Mouse (Mus musculus): ENCODE data around the gene Nkap. TPM values are rescaled to one million over a fixed set of nuclear protein-coding genes. Genes with fewer than 3 reads are reported as not detected.
"Not testable (repeated sequence)": the region's sequence is repeated elsewhere in the genome, so short reads cannot be mapped to it uniquely, and the experiment has no call there.

The Nkap gene
- polyA plus RNA-seq, 1 experiment from 2014 or later = 19.1 TPM

DNA sequence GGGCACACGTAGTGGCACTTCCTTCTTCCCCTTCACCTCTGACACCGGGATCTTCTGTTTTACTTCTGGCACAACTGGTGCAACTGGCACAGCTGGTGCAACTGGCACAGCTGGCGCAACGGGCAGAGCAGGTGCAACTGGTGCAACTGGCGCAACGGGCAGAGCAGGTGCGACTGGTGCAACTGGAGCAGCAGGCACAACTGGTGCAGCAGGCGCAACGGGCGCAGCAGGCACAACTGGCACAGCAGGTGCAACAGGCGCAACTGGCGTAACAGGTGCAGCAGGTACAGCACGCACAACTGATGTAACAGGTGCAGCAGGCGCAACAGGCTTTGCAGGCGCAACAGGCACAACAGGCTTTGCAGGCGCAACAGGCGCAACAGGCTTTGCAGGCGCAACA lies 36.5 kb downstream of the Nkap start:
- Histone ChIP-seq H3K27me3 (no peaks in the 10 kb centered on the region), H3K36me3 (no peaks in the 10 kb centered on the region), H3K4me2 (replicated peaks) (no peak overlapping the region), H3K9ac (replicated peaks) (no peak overlapping the region), H3K9me3 (no peaks in the 10 kb centered on the region), H3K27ac (replicated peaks) (no peak overlapping the region), H3K4me3 (no peak overlapping the region), H3K4me1 (no peaks in the 10 kb centered on the region)
- no peak for ATAC-seq (replicated peaks)
- 83% methylated on average over 18 of the region's 18 CpGs for WGBS

- Histone ChIP-seq H3K27me3 (no peaks in the 10 kb centered on the region), H3K4me2 (replicated peaks) (no peak overlapping the region), H3K4me1 (no peaks in the 10 kb centered on the region), H3K9me3 (no peaks in the 10 kb centered on the region), H3K36me3 (no peaks in the 10 kb centered on the region), H3K9ac (replicated peaks) (no peak overlapping the region), H3K4me3 (no peak overlapping the region), H3K27ac (replicated peaks) (no peak overlapping the region)
- 40% methylated on average over 3 of the region's 3 CpGs for WGBS
- ATAC-seq (replicated peaks) = no peak
Observed at GRCm38 (mm10) chrX:37167085-37167484, 40.5 kb downstream of the Nkap start.

GRCm38 (mm10) chrX:37168742-37169141 lies 42.1 kb downstream of the Nkap start, which contains the start of gene Akap14:
TSS of gene Akap14 (minus strand) at chrX:37168842.
- H3K4me3 ChIP-seq = no peak within 1 kb of the TSS
- H3K36me3 ChIP-seq = no peaks in the 10 kb centered on the region
- 38% methylated on average over 5 of the region's 5 CpGs for WGBS
- H3K27ac ChIP-seq (replicated peaks) = no peak within 1 kb of the TSS
- H3K9ac ChIP-seq (replicated peaks) = no peak within 1 kb of the TSS
- no peaks in the 10 kb centered on the region for H3K4me1 ChIP-seq
- H3K27me3 ChIP-seq = no peaks in the 10 kb centered on the region
- H3K4me2 ChIP-seq (replicated peaks) = no peak within 1 kb of the TSS
- no peaks in the 10 kb centered on the region for H3K9me3 ChIP-seq
- no peak for ATAC-seq (replicated peaks)

DNA sequence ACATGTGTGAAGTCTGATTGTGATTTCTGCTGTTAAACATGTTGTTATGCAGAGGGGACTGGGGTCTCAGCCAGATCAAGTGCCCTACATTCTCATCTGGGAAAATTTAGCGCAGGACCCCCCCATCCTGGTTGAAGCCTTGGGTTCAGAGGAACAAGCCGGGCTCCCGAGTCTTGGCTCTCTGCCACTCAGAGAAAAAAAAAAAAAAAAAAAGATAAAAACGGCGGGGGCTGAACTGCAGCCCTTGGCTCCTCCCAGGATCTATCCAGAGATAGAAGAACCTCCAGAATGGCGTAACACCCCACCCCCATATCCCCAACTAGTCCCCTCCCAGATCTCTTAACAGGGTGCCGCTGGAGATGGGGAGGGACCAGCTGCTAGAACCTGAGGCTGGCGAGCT lies 57.8 kb downstream of the Nkap start:
- H3K4me1 ChIP-seq; H3K9me3 ChIP-seq; ATAC-seq (replicated peaks); H3K27ac ChIP-seq (replicated peaks); H3K4me2 ChIP-seq (replicated peaks); H3K4me3 ChIP-seq; H3K27me3 ChIP-seq; H3K36me3 ChIP-seq; H3K9ac ChIP-seq (replicated peaks): not testable (repeated sequence)
- 64% methylated on average over 8 of the region's 8 CpGs for WGBS

DNA sequence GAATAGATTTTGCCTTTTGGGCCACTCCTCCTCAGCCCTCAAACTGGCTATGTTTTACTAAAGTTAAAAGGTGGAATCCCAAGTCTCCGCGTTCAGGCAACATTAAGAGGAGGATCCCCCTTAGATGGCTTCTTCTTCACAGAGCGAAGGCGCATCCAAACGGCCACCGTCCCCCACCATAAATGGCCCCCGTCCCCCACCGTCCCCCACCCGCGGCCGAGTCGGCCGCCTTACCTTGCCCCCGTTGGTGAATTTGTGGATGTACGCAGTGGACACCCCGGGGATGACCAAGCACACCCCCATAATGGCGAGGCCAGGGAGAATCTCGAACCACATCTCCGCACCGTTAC lies 64.1 kb downstream of the Nkap start:
- Histone ChIP-seq H3K4me3 (peak overlapping the region; percentile 54), H3K9me3 (no peaks in the 10 kb centered on the region), H3K9ac (replicated peaks) (peak overlapping the region; percentile 48), H3K4me1 (0 out of 2 replicates have a peak, but pooled peaks cover 9% of the 10 kb centered on the region), H3K4me2 (replicated peaks) (peak overlapping the region; percentile 51), H3K36me3 (no peaks in the 10 kb centered on the region), H3K27ac (replicated peaks) (peak overlapping the region; percentile 81), H3K27me3 (no peaks in the 10 kb centered on the region)
- ATAC-seq (replicated peaks) = no peak; the same call in 1 of the 2 replicates
- whole genome bisulfite sequencing = 21% methylated on average over 20 of the region's 20 CpGs

- H3K27me3 ChIP-seq = no peaks in the 10 kb centered on the region
- no peaks in the 10 kb centered on the region for H3K9me3 ChIP-seq
- peak within 1 kb of the TSS; percentile 48 for H3K9ac ChIP-seq (replicated peaks)
- 18% methylated on average over 63 of the region's 63 CpGs for WGBS
- H3K4me2 ChIP-seq (replicated peaks) = peak within 1 kb of the TSS; percentile 51
- ATAC-seq (replicated peaks) = peak; percentile 90
- H3K36me3 ChIP-seq = no peaks in the 10 kb centered on the region
- peak within 1 kb of the TSS; percentile 54 for H3K4me3 ChIP-seq
- 0 out of 2 replicates have a peak, but pooled peaks cover 9% of the 10 kb centered on the region for H3K4me1 ChIP-seq
- peak within 1 kb of the TSS; percentile 81 for H3K27ac ChIP-seq (replicated peaks)
Observed at GRCm38 (mm10) chrX:37191105-37191743, 64.6 kb downstream of the Nkap start, which contains the start of the genes Ndufa1 and Rnf113a1. TSS of gene Ndufa1 (minus strand) at chrX:37191163. TSS of gene Rnf113a1 (plus strand) at chrX:37191245.

GRCm38 (mm10) chrX:37191744-37192379 lies 65.3 kb downstream of the Nkap start:
- Histone ChIP-seq H3K9ac (replicated peaks) (peak overlapping the region; percentile 48), H3K27ac (replicated peaks) (peak overlapping the region; percentile 81), H3K4me2 (replicated peaks) (peak overlapping the region; percentile 51), H3K27me3 (no peaks in the 10 kb centered on the region), H3K9me3 (no peaks in the 10 kb centered on the region), H3K36me3 (no peaks in the 10 kb centered on the region), H3K4me1 (0 out of 2 replicates have a peak, but pooled peaks cover 9% of the 10 kb centered on the region), H3K4me3 (peak overlapping the region; percentile 54)
- ATAC-seq (replicated peaks) = peak; percentile 39
- 34% methylated on average over 28 of the region's 28 CpGs for WGBS

DNA sequence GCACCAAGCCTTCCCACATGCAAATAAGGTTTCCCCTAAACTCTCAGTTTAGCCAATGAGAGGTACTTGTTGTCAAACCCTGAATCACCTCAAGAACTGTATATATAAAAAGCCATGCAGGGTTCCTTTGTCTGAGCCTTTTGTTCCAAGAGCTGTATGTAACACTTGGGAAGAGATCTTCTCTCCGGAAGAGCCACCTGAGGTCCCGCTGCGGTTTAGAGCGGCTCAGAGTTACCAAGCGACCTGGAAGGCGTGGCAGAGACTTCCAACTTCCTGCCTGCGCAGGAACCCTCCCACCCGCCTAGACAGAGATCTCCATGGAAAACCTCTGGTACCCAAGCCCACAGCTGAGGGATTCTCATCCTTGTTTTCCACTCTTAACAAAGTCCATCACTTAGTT lies 72.1 kb downstream of the Nkap start:
- Histone ChIP-seq H3K27me3 (no peaks in the 10 kb centered on the region), H3K36me3 (no peaks in the 10 kb centered on the region), H3K4me2 (replicated peaks) (no peak overlapping the region), H3K4me1 (no peaks in the 10 kb centered on the region), H3K9ac (replicated peaks) (no peak overlapping the region), H3K4me3 (no peak overlapping the region), H3K9me3 (no peaks in the 10 kb centered on the region), H3K27ac (replicated peaks) (no peak overlapping the region)
- no peak for ATAC-seq (replicated peaks)
- WGBS = 63% methylated on average over 8 of the region's 8 CpGs

Other genes with a start within 250 kb of the Nkap start
- 11.5 and 12.3 TPM in 2 replicates for gene Nkrf, start 223.9 kb upstream of the Nkap start, polyA plus RNA-seq (2015; fragmentation: Nextera tagmentation; extraction: Ambion mirVana)
- gene Sept6, start 135.0 kb upstream of the Nkap start, polyA plus RNA-seq (2015; fragmentation: Nextera tagmentation; extraction: Ambion mirVana) = 51.8 and 53.0 TPM in 2 replicates
- not detected in 2 replicates for gene Sowahd, start 78.0 kb upstream of the Nkap start, polyA plus RNA-seq (2015; fragmentation: Nextera tagmentation; extraction: Ambion mirVana)
- gene Rpl39, start 41.4 kb upstream of the Nkap start, polyA plus RNA-seq (2015; fragmentation: Nextera tagmentation; extraction: Ambion mirVana) = 336 and 348 TPM in 2 replicates
- gene Upf3b, start 16.5 kb upstream of the Nkap start, polyA plus RNA-seq (2015; fragmentation: Nextera tagmentation; extraction: Ambion mirVana) = 27.2 and 30.3 TPM in 2 replicates
- gene Akap14, start 42.0 kb downstream of the Nkap start, polyA plus RNA-seq (2015; fragmentation: Nextera tagmentation; extraction: Ambion mirVana) = 0.20 and 0.22 TPM in 2 replicates
- gene Ndufa1, start 64.4 kb downstream of the Nkap start, polyA plus RNA-seq (2015; fragmentation: Nextera tagmentation; extraction: Ambion mirVana) = 449 and 519 TPM in 2 replicates
- gene Rnf113a1, start 64.5 kb downstream of the Nkap start, polyA plus RNA-seq (2015; fragmentation: Nextera tagmentation; extraction: Ambion mirVana) = 14.3 and 15.9 TPM in 2 replicates
- gene Gm9, start 84.2 kb downstream of the Nkap start, polyA plus RNA-seq (2015; fragmentation: Nextera tagmentation; extraction: Ambion mirVana) = not detected in 2 replicates
- gene Rhox1, start 95.5 kb downstream of the Nkap start, polyA plus RNA-seq (2015; fragmentation: Nextera tagmentation; extraction: Ambion mirVana) = not detected in 2 replicates
- gene Rhox2a, start 118.2 kb downstream of the Nkap start, polyA plus RNA-seq (2015; fragmentation: Nextera tagmentation; extraction: Ambion mirVana) = not detected in 2 replicates
- not detected in 2 replicates for gene Rhox3a, start 123.1 kb downstream of the Nkap start, polyA plus RNA-seq (2015; fragmentation: Nextera tagmentation; extraction: Ambion mirVana)
- not detected in 2 replicates for gene Rhox4a, start 138.5 kb downstream of the Nkap start, polyA plus RNA-seq (2015; fragmentation: Nextera tagmentation; extraction: Ambion mirVana)